Mouse (Mus musculus) right cerebral cortex, adult 18-20 months (tissue): ENCODE results near the gene Gas6.

Source experiments
- DNase-seq: peaks from one replicate; pipeline ENCODE4 v3.0.0; 2022; ENCODE audit warnings: mixed read lengths

The Gas6 gene

GRCm38 (mm10) chr8:13459431-13459830 is 34.9 kb downstream of the Gas6 start:
- no peak for DNase-seq

GRCm38 (mm10) chr8:13455295-13455694 is 39.0 kb downstream of the Gas6 start:
- DNase-seq: peak; percentile 68

- peak; percentile 19 for DNase-seq
Observed at GRCm38 (mm10) chr8:13454341-13455113, 39.8 kb downstream of the Gas6 start.

GRCm38 (mm10) chr8:13451747-13452277 is 42.5 kb downstream of the Gas6 start:
- no peak for DNase-seq

- no peak for DNase-seq
Observed at GRCm38 (mm10) chr8:13448145-13448544, 46.1 kb downstream of the Gas6 start.

- DNase-seq: no peak
Observed at GRCm38 (mm10) chr8:13446456-13446855, 47.8 kb downstream of the Gas6 start.

- DNase-seq: no peak
Observed at GRCm38 (mm10) chr8:13442152-13442551, 52.1 kb downstream of the Gas6 start.

- DNase-seq: no peak
Observed at GRCm38 (mm10) chr8:13437531-13437930, 56.8 kb downstream of the Gas6 start.

- DNase-seq: no peak
Observed at GRCm38 (mm10) chr8:13436052-13436451, 58.2 kb downstream of the Gas6 start.

GRCm38 (mm10) chr8:13434889-13435288 is 59.4 kb downstream of the Gas6 start, which contains the start of gene Tmem255b:
TSS of gene Tmem255b (plus strand) at chr8:13435189.
- DNase-seq: no peak

GRCm38 (mm10) chr8:13433130-13433529 is 61.2 kb downstream of the Gas6 start:
- DNase-seq: no peak

GRCm38 (mm10) chr8:13430866-13431265 is 63.4 kb downstream of the Gas6 start:
- no peak for DNase-seq

GRCm38 (mm10) chr8:13430412-13430811 is 63.9 kb downstream of the Gas6 start:
- DNase-seq: no peak

GRCm38 (mm10) chr8:13428156-13428555 is 66.1 kb downstream of the Gas6 start:
- DNase-seq: no peak

GRCm38 (mm10) chr8:13427351-13427750 is 66.9 kb downstream of the Gas6 start:
- no peak for DNase-seq

- DNase-seq: peak; percentile 25
Observed at GRCm38 (mm10) chr8:13420970-13421369, 73.3 kb downstream of the Gas6 start.

- peak; percentile 23 for DNase-seq
Observed at GRCm38 (mm10) chr8:13419111-13419639, 75.1 kb downstream of the Gas6 start.

GRCm38 (mm10) chr8:13415879-13416278 is 78.4 kb downstream of the Gas6 start:
- DNase-seq: peak; percentile 60
